Mouse (Mus musculus): ENCODE results near the gene Gm3183. TPM values are rescaled to one million over a fixed set of nuclear protein-coding genes. Genes with fewer than 3 reads are reported as not detected.
"Not testable (repeated sequence)": the region's sequence is repeated elsewhere in the genome, so short reads cannot be mapped to it uniquely, and the experiment has no call there.

Gene Gm3183
- polyA plus RNA-seq (2012; fragmentation: generic; extraction: Trizol): not detected

DNA sequence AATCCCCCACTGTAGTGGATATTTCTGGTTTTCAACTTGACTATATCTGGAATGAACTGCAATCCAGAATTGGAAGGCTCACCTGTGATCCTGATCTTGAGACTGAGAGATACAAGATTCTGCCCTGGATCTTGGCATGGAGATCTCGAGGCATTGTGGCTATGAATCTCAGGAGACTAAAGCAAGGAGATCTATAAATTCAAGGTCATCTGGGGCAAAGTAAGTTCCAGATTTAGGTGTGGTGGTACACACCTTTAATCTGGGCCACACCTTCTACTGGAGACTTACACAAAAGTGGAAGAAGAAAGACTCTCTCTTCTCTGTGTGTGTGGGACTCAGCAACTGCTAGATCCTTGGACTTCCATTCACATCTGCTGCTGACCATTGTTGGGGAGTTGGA, at the start of gene Gm3183:
Gene Gm3183, plus strand, starts transcription at position 301 of the 400 bp plus-strand sequence.
- not testable (repeated sequence) for H3K4me3 ChIP-seq; H3K4me2 ChIP-seq (ENCODE audit: low read depth); H3ac ChIP-seq (ENCODE audit: control insufficient read depth, insufficient read length); H3K27me3 ChIP-seq (ENCODE audit: control insufficient read depth, insufficient read depth, insufficient read length); H3K79me2 ChIP-seq (ENCODE audit: control insufficient read depth, insufficient read depth); H3K36me3 ChIP-seq (ENCODE audit: control insufficient read depth, insufficient read depth)

Other genes starting within 250 kb of the Gm3183 start
- not detected for gene Gm3147, start 249.1 kb upstream of the Gm3183 start, polyA plus RNA-seq (2012; fragmentation: generic; extraction: Trizol)
- not detected for gene Gm6509, start 241.5 kb upstream of the Gm3183 start, polyA plus RNA-seq (2012; fragmentation: generic; extraction: Trizol)
- gene Gm6205, start 217.1 kb upstream of the Gm3183 start, polyA plus RNA-seq (2012; fragmentation: generic; extraction: Trizol): not detected
- gene Gm6367, start 123.2 kb downstream of the Gm3183 start, polyA plus RNA-seq (2012; fragmentation: generic; extraction: Trizol): not detected
- gene Gm7942, start 241.5 kb downstream of the Gm3183 start, polyA plus RNA-seq (2012; fragmentation: generic; extraction: Trizol): not detected